Mouse (Mus musculus): Measurements from ENCODE around the gene Rnasel.

DNA sequence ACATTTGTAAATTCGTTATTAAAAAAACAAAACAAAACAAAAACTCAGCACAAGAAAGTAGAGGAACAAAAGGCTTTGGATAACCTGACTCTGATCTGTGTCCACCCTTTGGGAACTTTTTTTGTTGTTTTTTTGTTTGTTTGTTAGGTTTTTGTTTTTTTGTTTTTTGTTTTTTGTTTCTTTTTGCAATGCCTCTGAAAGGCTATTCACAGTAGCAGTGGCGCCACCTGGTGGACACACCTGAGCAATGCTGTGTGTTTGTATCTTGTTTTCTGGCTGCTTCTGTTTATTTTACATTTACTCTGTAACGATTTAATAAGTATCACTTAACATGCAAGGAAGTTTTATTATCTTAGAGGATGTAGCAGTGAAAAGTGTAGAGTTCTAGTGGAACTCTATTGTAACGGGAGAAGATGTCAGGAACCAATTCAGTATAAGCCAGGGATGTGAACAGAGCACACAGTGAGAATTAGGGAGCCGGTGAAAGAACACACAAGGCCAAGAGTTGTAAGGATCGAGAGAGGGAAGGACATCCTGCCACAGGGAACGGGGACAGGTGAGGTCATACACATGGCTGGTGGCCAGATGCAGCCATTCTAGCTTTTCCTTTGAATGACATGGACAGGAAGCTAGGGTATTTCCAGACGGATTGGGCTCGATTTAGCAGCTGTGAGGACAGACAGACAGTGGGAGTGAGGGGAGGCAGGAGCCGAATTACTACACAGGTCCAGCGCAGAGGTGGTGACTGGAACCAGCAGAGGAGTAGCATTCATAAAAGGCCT, 6.7 kb upstream of the Rnasel start:
- TF ChIP-seq TAL1 (IDR thresholded peaks at IDR 0.05; ENCODE audit: low read length) (no peak), GATA1 (IDR thresholded peaks at IDR 0.05; ENCODE audit: low read length) (no peak)
